Mouse (Mus musculus) thymus, postnatal 14 days (tissue): Measurements from ENCODE around the gene Efcab8.
A peak's percentile ranks its signal among the peaks of the same experiment; 100 is the strongest.
"Not testable (repeated sequence)": the region's sequence is repeated elsewhere in the genome, so short reads cannot be mapped to it uniquely, and the experiment has no call there.

Source experiments
- DNase-seq: peaks from one replicate; pipeline ENCODE4 v3.0.0; 2021

The Efcab8 gene

DNA sequence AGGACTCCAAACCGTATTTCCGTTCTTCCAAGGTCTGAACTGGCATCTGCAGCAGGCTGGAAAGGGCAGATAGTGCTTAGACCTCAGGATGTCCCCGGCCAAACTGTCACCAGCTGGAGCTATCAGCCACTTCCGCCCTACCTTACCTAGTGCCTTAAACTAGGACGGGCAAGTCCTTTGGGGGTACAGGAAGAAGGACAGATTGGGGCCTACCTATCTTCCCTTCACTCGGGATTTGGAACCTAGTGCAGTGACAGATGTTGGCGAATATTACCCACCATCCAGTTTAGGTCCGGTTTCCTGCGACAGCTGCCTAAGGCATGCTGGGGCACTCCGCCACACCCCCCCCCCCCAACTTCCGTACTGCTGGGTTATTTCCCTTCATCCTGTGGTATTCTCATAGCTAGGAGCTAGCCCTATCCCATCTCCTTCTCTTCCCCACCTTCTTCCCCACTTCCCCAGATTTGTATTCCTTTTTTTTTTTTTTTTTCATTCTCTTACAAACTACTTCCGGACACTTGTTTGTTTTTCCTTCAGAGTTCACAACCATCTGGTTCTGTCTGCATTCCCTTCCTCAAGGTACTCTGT, at the start of gene Efcab8:
TSS of gene Efcab8 (plus strand) at position 538 of the 588 bp plus-strand sequence.
- DNase-seq = peak; percentile 69

- peak; percentile 28 for DNase-seq
Measured at GRCm38 (mm10) chr2:153734033-153734432, 45.7 kb upstream of the Efcab8 start.

DNA sequence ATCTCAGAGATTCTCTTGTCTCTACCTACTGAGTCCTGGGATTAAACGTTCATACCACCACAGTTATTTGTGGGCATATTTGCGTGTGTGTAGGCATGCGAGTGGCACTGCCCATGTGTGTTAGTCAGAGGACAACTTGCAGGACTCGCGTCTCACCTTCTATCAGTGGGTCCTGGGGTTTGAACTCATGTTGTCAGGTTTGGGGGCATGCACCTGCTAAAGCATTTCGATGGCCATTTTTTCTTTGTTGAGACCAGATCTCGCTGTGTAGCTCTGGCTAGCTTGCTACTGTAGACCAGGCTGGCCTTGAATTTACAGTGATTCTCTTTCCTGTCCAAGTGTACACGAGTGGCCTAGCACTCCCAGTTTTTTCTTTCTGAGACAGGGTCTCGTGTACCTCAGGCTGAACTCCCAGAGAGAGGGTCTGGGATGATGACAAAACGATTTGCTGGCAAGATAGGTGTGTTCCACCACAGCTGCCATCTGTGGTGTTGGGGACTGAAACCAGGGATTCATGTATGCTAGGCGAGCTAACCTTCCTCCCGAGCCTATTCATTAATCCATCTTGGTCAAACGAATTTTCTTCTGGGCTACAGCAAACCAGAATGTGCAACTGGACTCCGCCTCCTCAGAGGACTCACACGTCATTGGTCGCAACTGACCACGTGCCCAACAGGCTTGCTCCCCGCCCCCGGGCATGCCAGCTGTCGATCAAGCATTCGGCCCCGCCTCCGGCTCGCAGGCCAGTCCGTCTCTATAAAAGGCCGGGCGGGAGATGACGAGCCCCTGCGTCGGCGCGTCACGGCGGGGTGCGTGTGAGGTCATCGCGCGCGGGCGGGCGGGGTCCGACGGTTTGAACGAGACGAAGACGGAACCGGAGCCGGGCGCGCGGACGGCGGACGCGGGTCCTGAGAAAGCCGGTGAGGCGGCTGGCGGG, 39.0 kb upstream of the Efcab8 start, which contains the start of gene Mapre1:
TSS of gene Mapre1 (plus strand) at position 775 of the 937 bp plus-strand sequence.
- peak; percentile 99 for DNase-seq

DNA sequence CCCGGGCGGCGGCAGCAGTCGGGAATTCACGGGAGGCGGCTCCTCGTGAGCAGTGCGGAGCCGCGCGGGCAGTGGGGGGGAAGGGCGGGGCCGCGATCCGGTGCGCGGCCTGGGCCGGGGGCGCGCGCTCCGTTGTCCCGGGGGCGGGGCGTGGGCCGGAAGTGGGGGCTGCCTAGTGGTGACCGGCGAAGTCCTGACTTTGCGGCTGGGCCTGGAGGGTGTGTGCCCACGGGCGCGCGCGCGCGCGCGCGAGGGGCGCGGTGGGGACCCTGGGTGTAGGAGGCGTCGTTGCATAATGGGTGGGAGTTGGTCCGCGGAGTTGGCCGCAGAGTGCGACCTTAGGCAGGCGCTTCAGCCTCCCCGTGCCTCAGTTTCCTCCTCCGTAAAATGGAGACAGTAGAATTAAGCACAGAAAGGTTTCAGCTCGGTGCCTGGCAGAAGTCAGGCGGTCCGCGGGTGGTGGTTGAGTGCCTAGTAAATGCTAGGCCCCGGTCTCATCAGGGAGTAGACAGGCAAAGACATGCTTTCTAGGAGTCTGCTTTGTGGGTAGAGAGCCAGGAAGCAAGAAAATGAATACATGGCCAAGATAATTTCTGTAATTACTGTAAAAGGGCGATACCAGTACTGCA, 38.2 kb upstream of the Efcab8 start:
- DNase-seq = peak; percentile 90

DNA sequence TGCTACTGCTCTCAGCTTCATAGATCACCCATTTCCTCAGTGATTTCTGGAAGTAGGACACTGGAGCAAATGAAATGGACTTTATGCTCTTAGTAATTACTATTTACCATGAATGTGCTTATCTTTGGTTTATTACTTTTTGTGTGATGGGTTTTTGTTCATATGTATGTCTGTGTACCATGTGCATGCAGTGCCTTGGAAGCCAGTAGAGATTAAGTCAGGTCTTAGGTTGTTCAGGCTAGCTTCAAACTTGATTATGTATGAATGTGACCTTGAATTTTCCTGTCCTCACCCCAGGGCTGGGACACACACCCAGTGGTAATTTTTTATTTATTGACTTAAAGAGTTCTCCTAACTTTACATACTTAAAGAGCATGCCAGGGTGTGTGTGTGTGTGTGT, 31.7 kb upstream of the Efcab8 start:
- no peak for DNase-seq

DNA sequence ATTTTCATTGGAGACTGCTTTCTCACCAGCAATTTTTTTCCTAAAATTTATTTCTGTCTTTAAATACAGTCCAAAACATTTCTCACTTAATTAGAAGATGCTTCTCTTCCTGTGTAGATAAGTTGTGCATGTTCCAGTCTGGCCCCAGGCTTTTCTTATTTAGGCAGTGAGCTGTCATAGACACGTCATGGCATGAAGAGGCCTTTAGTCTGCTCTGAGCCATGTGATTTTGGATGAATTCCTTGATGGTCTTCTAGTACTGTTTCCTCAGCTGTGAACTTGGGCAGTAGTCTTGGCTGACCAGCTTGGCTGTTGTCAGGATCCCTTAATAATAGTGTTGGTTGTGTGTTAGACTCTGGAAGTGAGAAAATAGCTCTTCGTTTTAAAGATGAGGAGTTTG, 29.4 kb upstream of the Efcab8 start:
- DNase-seq = no peak

- no peak for DNase-seq
Measured at GRCm38 (mm10) chr2:153762121-153762520, 17.6 kb upstream of the Efcab8 start.

GRCm38 (mm10) chr2:153767484-153767883, 12.2 kb upstream of the Efcab8 start:
- no peak for DNase-seq

- DNase-seq = no peak
Measured at GRCm38 (mm10) chr2:153768881-153769280, 10.8 kb upstream of the Efcab8 start.

GRCm38 (mm10) chr2:153772950-153773349, 6.8 kb upstream of the Efcab8 start:
- no peak for DNase-seq

DNA sequence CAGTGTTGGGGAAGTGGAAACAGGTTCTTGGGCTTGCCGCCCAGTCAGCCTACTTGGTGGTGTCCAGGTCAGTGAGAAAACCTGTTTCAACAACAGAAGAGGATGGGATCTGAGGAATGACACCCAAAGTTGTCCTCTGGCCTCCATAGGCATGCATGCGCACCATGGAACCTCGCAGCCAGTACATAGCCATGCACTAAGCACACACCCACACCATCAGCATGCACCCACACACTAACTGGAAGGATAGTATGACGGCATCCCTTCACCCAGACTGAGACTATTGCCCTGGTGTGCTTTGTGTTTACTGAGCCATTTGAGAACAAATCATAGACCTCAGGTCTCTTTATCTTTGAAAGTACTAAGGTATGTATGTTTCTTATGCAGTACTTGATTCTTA, 4.3 kb upstream of the Efcab8 start:
- DNase-seq = no peak

- peak; percentile 93 for DNase-seq
Measured at GRCm38 (mm10) chr2:153778638-153779362, 931 bp upstream of the Efcab8 start.

DNA sequence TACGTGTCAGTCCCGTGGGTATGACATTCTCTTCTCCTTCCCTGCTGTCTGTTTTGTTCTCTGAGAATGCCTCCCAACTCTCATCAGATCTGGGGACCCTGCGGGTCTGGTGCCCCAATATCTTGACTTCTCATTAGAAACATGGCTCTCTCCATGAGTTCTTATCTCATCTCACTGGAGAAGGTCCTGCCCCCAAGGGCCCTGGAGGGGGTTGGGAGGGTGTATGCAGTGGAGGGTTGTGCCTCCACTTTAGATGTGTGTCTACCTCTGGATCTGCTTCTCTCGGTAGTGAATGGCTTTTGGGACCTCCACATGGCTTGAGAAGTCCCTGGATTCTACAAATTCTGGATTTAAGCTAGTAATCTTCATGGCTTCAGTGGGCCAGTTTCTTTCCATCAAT, 1.4 kb downstream of the Efcab8 start:
- DNase-seq = no peak

DNA sequence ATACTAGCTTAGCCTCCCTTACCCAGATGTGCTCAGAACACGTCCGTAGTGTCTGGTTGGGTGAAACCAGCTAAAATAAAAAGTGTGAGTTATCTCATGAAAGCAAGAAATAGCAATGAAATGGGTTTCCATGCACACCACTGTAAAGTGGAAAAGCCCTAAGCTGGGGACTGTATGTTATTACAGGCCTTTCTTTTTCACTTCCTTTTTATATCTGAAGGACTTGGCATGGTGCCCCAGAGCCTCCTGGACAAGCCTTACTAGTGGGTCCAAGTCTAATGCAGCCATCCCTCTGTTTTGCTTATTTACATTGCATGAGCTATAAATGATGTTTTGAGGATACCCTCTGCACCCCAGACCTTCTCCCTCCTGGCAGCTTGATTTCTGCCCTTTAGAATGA, 4.9 kb downstream of the Efcab8 start:
- DNase-seq = no peak

GRCm38 (mm10) chr2:153793366-153793765, 13.6 kb downstream of the Efcab8 start:
- DNase-seq = no peak

DNA sequence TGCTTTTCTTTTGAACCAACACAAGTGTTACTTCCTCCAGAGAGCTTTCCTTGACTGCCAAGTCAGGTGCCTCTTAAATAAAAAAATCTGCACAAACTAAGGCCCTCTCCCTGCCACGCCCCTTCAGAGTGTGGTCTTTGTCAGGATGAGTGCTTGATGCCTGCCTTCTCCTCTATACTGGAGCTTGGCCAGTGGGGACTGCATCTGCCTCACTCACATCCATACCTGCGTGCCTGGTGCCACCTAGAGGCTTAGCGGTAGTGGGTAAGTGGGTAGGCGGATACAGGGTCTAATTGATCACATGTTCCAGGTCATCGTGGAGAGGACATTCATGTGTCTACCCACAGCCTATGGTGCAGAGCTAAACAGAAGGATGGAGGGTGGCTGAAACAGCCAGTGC, 15.4 kb downstream of the Efcab8 start:
- DNase-seq = peak; percentile 67

DNA sequence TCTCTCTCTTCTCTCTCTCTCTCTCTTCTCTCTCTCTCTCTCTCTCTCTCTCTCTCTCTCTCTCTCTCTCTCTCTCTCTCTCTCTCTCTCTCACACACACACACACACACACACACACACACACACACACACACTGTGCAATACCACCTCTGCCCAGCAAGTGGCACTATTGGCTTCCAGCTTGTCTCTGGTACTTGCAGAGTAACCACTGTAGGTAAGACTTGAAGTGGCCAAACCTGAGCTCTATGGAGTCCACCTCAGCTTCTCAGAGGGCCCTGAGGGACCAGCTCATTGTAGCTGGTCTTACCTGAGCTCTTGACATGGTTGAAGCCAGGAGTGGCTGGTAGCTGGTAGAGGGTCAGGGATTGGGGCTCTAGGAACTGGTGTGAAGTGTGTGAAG, 27.7 kb downstream of the Efcab8 start:
- peak; percentile 54 for DNase-seq

- no peak for DNase-seq
Measured at GRCm38 (mm10) chr2:153808146-153808545, 28.4 kb downstream of the Efcab8 start.

DNA sequence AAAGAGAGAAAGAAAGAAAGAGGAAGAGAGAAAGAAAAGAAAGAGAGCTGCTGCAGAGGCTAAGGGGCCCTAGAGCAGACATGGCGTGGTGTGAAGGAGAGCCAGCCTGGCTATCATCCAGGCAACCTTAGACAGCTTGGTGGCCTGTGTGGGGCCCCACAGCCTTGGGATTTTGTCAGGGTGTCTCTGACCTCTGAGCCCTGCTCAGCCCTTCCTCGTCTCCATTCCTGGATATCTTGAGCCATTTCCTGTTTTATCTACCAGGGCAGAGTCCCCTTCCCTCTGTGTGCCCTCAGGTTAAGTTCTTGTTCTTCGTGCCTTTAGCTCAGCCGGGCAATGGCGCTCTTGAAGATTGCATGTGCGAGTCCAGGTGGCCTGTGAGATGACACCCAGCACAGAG, 29.1 kb downstream of the Efcab8 start:
- DNase-seq = no peak

- DNase-seq = no peak
Measured at GRCm38 (mm10) chr2:153809921-153810320, 30.2 kb downstream of the Efcab8 start.

- DNase-seq = no peak
Measured at GRCm38 (mm10) chr2:153822005-153822543, 42.3 kb downstream of the Efcab8 start.

DNA sequence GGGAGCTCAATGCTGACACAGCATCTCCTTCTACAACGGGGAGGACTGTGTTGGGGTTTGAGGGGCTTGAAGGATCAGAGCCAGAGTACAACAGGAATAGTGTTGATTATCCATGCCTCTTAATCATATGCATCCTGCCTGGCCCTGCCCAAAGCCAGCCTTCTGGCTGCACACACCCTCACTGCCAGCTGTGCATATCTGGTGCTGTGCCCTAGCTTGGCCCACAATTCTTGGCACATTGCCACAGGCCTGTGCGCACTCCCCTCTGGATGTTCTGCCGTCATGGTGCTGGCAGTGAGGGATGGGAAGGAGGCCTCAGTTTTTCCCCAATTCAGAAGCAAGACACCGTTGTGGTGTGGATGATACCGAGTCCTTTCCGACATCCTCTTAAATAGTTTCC, 44.9 kb downstream of the Efcab8 start:
- DNase-seq = no peak

DNA sequence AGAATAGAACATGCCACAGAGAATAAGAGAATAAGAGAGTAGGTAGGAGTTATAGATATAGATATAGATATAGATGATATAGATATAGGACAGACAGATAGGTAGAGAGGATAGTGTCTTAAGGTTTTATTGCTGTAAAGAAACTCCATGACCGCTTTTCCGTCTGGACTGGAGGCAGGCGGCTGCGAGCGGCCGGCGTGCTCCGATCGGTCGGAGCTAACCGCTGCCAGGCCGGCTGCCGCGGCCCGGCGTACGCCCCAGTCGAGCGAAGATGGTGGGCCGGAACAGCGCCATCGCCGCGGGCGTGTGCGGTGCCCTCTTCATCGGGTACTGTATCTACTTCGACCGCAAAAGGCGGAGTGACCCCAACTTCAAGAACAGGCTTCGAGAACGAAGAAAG, 46.2 kb downstream of the Efcab8 start:
- not testable (repeated sequence) for DNase-seq
